Mouse (Mus musculus) C2C12 (cell line): ENCODE results near the gene Sema5b. TPM values are rescaled to one million over a fixed set of nuclear protein-coding genes. Genes with fewer than 3 reads are reported as not detected.

ENCODE experiments used
- H3K27me3 ChIP-seq: one replicate; pipeline ENCODE4 v1.6.1; 2011; ENCODE audit not compliant: control insufficient read depth, insufficient read depth, insufficient read length
- H3K36me3 ChIP-seq: one replicate; pipeline ENCODE4 v1.6.1; 2011; ENCODE audit not compliant: control insufficient read depth, insufficient read depth
- H3K4me3 ChIP-seq: one replicate; pipeline ENCODE4 v1.5.1; 2011; ENCODE audit warnings: mild to moderate bottlenecking, control low read depth; ENCODE audit not compliant: poor library complexity, insufficient read depth, severe bottlenecking
- H3K79me2 ChIP-seq: one replicate; pipeline ENCODE4 v1.6.1; 2011; ENCODE audit not compliant: control insufficient read depth, insufficient read depth
- H3K79me3 ChIP-seq: one replicate; pipeline ENCODE4 v1.6.1; 2011; ENCODE audit warnings: low read depth, control low read depth
- H3ac ChIP-seq: one replicate; pipeline ENCODE3; 2011; ENCODE audit warnings: low read depth; ENCODE audit not compliant: control insufficient read depth, insufficient read length
- CEBPB ChIP-seq: IDR thresholded peaks from one replicate; pipeline ENCODE4 v1.6.1; 2011; ENCODE audit warnings: low read depth, mild to moderate bottlenecking, control low read depth, moderate library complexity
- CTCF ChIP-seq: IDR thresholded peaks from one replicate; pipeline ENCODE4 v1.5.1; 2011; ENCODE audit not compliant: control insufficient read depth, insufficient read depth, insufficient read length
- FOSL1 ChIP-seq: IDR thresholded peaks from one replicate; pipeline ENCODE4 v1.8.0; 2011; ENCODE audit warnings: mild to moderate bottlenecking, low read length; ENCODE audit not compliant: poor library complexity, insufficient read depth, severe bottlenecking
- MAX ChIP-seq: IDR thresholded peaks from one replicate; pipeline ENCODE4 v1.6.1; 2011; ENCODE audit warnings: mild to moderate bottlenecking, control low read depth
- MYOD1 ChIP-seq: IDR thresholded peaks from one replicate; pipeline ENCODE4 v1.6.1; 2011; ENCODE audit warnings: low read depth; ENCODE audit not compliant: control insufficient read depth, insufficient read length
- MYOG ChIP-seq: IDR thresholded peaks from one replicate; pipeline ENCODE4 v1.6.1; 2011; ENCODE audit not compliant: control insufficient read depth, insufficient read length; ENCODE audit errors: extremely low read depth
- USF1 ChIP-seq: IDR thresholded peaks from one replicate; pipeline ENCODE4 v1.6.1; 2011; ENCODE audit warnings: low read depth, mild to moderate bottlenecking, control low read depth, moderate library complexity
- polyA plus RNA-seq: library from polyadenylated mRNA; unstranded; fragments of >200 nt; fragmentation: generic; extraction: Trizol; gene quantifications from one replicate; pipeline ENCODE4 v1.2.1, GENCODE M21; 2012; ENCODE audit warnings: missing spikeins

Gene Sema5b
- polyA plus RNA-seq, 1 experiment = not detected

DNA sequence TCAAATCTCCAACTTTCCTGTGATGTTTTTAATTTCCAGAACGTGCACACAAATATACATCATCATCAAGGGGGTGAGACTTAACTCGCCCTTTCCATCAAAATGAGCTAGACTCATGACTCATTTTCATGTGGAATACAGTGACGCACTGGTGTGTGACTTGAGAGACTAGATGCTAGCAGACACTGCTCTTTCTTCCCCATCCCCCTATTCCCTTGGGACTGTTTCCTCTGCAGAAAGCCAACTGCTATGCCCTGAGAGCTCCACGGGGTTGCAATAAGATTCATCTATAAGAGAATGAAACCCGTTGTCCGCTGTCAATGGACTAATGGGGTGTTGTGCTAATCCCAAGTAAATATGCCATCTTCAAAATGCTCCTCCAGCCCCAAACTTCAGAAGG lies 32.4 kb upstream of the Sema5b start:
- Histone ChIP-seq H3K4me3 (no peak overlapping the region), H3K79me2 (no peaks in the 10 kb centered on the region), H3K36me3 (no peaks in the 10 kb centered on the region), H3ac (no peak overlapping the region), H3K79me3 (no peaks in the 10 kb centered on the region), H3K27me3 (no peaks in the 10 kb centered on the region)
- no peak for TF ChIP-seq MYOD1
- no peak for TF ChIP-seq MAX
- TF ChIP-seq CEBPB = no peak
- no peak for TF ChIP-seq FOSL1
- no peak for TF ChIP-seq USF1
- TF ChIP-seq MYOG = no peak
- TF ChIP-seq CTCF = no peak

DNA sequence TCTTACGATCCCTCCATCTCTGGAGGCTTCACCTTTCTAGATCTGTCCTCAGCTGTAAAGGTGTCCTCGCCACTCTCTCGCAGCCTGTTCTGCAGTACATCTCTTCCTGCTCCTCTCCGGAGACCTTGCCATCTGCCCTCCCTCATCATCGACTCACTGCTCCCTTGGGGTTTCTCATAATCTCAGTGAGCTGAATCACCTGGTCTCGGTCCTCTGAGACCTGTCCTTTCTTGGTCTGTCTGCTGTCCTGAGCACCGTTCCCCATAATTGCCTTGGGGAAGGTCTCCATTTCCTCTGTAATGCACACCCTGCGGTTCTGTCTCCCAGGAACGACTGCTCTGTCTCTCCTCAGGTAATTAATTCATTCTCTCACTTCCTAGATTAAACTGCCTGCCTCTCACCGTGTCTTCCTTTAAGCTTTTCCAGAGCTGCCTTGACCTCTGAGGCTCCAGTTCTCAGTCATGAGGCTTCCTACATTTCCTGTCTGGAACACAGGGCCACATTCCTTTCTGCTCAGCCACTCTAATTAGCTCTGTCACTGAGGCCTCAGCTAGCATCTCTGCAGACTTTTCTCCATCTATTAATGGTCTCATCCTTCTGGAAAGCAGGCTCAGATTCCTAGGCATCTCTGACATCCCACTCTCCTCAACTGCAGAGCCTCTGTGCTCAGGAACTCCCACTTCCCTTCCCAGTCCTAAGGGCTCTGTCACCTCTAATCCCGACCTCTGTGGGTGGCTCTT lies 31.4 kb upstream of the Sema5b start:
- Histone ChIP-seq H3K27me3 (no peaks in the 10 kb centered on the region), H3K36me3 (no peaks in the 10 kb centered on the region), H3ac (no peak overlapping the region), H3K79me3 (no peaks in the 10 kb centered on the region), H3K79me2 (no peaks in the 10 kb centered on the region), H3K4me3 (no peak overlapping the region)
- no peak for TF ChIP-seq FOSL1
- TF ChIP-seq MYOD1 = peak; percentile 54
- TF ChIP-seq CTCF = no peak
- TF ChIP-seq CEBPB = no peak
- TF ChIP-seq USF1 = no peak

DNA sequence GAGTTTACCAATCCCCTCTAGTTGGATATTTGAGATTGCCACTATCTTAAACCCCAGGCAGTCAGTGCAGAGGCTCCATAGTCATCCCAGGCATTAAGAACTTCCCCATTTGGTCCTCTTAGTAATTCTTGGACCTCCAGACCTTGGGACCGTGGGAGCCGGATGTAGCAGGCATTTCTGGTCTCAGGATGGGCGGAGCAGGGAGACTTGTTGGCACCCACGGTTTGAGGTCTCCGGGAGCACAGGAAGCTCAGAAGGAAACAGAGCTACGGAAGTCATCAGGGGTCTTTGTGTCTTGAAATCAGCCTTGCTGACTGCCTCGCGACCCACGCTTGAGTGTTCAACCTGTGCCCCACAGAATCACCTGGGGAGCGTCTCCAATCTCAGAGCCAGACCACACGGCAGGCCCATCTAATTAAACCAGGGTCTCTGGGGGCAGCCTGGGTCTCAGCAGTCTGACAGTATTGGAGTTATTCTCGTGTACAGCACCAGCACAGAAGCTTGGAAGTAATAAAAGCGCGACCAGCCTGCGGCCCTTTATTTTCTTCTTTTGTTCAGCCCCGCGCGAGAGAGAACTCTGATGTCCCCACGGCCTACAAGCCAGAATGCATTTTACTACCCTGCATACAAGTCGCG lies 24.9 kb upstream of the Sema5b start:
- peaks cover 17% of the 10 kb centered on the region for H3K27me3 ChIP-seq
- H3ac ChIP-seq = no peak overlapping the region
- H3K36me3 ChIP-seq = no peaks in the 10 kb centered on the region
- TF ChIP-seq CEBPB (no peak), MYOD1 (no peak), MAX (no peak), FOSL1 (no peak)
- H3K4me3 ChIP-seq = no peak overlapping the region
- no peaks in the 10 kb centered on the region for H3K79me3 ChIP-seq
- H3K79me2 ChIP-seq = no peaks in the 10 kb centered on the region

DNA sequence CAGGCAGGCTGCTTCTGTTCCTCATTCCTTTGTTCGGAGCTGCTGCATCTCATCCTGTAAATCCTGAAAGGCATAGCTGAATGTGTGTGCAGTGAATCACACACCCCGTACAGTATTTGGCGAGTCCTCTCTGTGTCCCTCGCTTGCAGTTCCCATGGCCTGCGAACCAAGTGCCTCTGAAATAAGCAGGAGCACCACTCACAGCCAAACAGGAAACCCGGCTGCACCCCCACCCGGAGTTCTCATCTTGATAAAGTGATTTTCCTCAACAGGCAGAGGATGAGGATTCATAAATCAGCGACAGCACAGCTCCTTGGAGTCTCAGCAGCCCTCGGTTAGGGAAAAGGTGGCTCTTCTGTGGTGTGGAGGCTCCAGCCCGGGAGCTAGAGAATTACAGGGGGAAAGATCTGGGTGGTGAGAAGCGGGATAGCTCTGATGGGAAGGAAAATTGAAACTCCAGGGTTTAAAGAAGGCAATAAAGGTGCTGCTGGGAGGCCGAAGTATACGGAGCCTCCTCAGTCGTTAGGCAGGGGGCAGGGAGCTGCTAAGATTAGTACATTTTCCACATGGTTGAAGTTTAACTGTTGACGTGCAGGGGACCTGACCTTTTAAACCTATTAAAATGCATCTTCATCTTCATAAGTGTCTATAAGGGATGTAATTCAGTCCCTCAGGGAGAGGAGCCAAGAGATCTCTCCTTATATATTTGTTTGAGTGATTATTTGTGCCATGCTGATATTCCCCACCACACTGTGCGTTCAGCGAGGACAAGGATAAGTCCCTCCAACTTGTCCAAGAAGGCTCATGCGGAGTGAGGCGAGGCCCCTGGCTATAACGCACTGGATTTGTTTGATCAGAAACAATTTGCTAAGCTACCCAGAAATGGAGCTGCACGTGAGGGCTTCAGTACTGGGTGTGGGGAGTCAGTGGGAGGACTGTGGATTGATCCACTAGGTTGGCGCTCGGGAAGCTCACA lies 22.7 kb upstream of the Sema5b start:
- Histone ChIP-seq H3K79me2 (no peaks in the 10 kb centered on the region), H3K27me3 (peaks cover 17% of the 10 kb centered on the region), H3K4me3 (no peak overlapping the region), H3ac (no peak overlapping the region), H3K36me3 (no peaks in the 10 kb centered on the region), H3K79me3 (no peaks in the 10 kb centered on the region)
- TF ChIP-seq USF1 (no peak), MYOG (no peak), CEBPB (no peak), FOSL1 (no peak), CTCF (no peak), MAX (no peak), MYOD1 (no peak)

- no peaks in the 10 kb centered on the region for H3K79me3 ChIP-seq
- no peaks in the 10 kb centered on the region for H3K36me3 ChIP-seq
- peaks cover 17% of the 10 kb centered on the region for H3K27me3 ChIP-seq
- H3ac ChIP-seq = no peak overlapping the region
- H3K4me3 ChIP-seq = no peak overlapping the region
- no peak for TF ChIP-seq CTCF
- no peak for TF ChIP-seq FOSL1
- TF ChIP-seq MAX = no peak
- TF ChIP-seq CEBPB = no peak
- TF ChIP-seq MYOD1 = no peak
- H3K79me2 ChIP-seq = no peaks in the 10 kb centered on the region
Measured at GRCm38 (mm10) chr16:35519245-35519644, 21.7 kb upstream of the Sema5b start.
